Mouse (Mus musculus): ENCODE data around the gene Atp1b1. TPM values are rescaled to one million over a fixed set of nuclear protein-coding genes. Genes with fewer than 3 reads are reported as not detected.

Gene Atp1b1
- polyA plus RNA-seq, 1 experiment: 35.2 TPM

GRCm38 (mm10) chr1:164440708-164441407 lies 17.3 kb downstream of the Atp1b1 start:
- DNase-seq (ENCODE audit: low read depth): no peak

- no peak for DNase-seq (ENCODE audit: low read depth)
These were observed 17.9 kb downstream of the Atp1b1 start for GRCm38 (mm10) chr1:164440230-164440629.

- no peak for DNase-seq (ENCODE audit: low read depth)
These were observed 21.4 kb downstream of the Atp1b1 start for GRCm38 (mm10) chr1:164436749-164437148.

GRCm38 (mm10) chr1:164434049-164434448 lies 24.1 kb downstream of the Atp1b1 start:
- no peak for DNase-seq (ENCODE audit: low read depth)

GRCm38 (mm10) chr1:164432649-164433048 lies 25.5 kb downstream of the Atp1b1 start:
- no peak for DNase-seq (ENCODE audit: low read depth)

DNA sequence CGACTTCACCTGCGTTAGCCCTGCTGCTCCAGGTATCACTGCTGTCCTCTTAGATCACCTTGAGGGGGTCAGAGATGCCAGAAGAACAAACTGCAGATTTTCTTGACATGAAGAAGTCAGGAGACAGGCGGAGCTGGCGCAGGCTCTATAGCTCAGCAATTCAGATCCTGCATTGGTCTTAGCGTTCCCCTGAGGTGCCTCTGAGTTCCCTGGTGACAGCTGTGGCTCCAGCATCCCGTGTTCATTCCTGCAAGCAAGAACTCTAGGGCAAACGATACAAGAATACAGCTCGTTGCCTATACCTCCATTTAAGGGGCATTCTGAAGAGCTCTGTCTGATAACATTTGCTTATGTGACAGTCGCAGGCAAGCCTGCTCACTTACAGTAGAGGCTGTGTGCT lies 29.5 kb downstream of the Atp1b1 start:
- no peak for DNase-seq (ENCODE audit: low read depth)

DNA sequence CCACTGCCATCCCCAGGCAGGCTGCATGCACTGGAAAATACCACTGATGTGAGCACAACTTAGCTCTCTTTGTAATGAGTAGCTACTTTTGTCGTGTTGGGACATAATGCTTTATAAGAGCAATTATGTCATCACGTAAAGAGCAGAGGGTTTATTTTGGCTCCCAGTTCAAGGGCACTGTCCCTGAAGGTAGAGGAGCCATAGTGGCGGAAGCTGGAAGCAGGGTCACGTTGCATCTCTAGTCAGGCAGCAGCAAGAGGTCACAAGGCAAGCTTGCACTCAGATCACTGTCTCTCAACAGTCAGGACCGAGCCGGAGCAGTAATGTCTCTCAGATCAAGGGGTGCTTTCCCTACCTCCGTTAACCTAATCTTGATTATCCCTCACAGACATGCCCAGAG lies 30.4 kb downstream of the Atp1b1 start:
- no peak for DNase-seq (ENCODE audit: low read depth)

GRCm38 (mm10) chr1:164426227-164426626 lies 31.9 kb downstream of the Atp1b1 start:
- DNase-seq (ENCODE audit: low read depth): no peak

DNA sequence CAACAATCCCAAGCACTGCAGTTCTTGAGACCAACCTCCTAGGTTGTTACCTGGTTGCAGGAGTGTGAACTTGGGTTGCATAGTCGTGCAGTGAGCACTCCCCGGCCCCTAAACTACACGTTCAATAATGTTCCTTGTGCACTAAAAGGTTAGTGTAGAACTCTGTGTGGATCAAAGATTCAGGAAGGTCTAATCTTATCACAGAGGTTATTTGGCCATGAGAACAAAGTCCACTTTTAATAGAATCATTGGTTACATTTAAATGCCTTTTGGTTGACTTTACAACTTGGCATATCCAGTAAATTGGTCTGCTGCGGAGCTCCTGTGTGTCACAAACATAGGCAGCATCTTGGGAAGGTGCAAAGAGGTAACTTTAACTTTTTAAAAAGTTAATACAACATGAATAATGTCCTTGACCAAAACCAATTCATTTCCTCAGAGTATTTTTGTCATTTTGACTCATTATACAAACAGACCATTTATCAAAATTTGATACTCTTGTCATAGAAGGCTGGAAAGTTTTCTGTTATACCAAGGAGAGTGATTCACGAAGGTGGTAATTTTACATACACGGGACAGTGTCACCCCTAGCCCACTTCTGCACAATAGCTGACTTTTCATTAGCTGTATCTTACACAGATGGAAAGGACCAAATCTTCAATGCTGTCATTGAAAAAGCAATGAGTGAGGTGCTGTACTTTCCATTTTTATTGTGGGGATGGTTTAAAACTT lies 37.4 kb downstream of the Atp1b1 start:
- no peak for DNase-seq (ENCODE audit: low read depth)

DNA sequence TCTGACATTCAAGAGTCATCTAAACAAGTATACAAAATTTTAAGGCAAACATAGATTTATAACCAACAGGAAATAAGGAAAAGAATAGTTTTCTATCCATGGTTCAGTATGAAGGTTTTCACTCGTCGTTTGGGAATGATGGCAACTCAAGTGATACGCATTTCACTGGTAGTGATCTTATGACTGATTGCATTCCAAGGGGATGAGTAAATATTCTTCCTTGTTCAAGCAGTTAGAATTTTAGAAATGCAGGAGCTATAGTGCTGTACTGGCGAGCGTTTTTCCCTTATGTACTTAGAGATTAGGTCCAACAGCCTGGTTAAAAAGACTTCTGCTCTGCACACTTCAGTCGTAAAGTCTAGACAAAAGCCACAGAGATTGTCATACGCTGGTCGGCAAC lies 38.8 kb downstream of the Atp1b1 start:
- no peak for DNase-seq (ENCODE audit: low read depth)

- DNase-seq (ENCODE audit: low read depth): no peak
These were observed 39.8 kb downstream of the Atp1b1 start for GRCm38 (mm10) chr1:164418320-164418719.

DNA sequence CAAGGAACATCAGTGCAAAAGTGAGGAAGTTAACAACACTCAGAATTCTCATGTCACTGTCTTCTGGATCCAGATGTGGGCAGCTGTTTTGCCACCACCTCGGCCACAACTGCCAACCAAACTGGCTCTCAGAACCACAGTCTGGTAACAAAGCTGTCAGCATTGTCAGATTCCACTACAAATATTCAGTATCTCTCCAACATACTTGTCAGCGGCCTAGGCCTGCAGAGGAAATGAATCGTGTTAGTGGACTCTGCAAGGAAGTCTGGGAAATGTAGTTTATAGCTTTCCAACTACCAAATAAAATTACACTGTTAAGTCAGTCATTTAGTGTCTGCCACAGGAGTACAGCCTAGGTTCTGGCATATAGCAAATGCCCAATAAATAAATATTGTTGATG lies 40.6 kb downstream of the Atp1b1 start:
- no peak for DNase-seq (ENCODE audit: low read depth)

- no peak for DNase-seq (ENCODE audit: low read depth)
These were observed 41.3 kb downstream of the Atp1b1 start for GRCm38 (mm10) chr1:164416692-164417394.

DNA sequence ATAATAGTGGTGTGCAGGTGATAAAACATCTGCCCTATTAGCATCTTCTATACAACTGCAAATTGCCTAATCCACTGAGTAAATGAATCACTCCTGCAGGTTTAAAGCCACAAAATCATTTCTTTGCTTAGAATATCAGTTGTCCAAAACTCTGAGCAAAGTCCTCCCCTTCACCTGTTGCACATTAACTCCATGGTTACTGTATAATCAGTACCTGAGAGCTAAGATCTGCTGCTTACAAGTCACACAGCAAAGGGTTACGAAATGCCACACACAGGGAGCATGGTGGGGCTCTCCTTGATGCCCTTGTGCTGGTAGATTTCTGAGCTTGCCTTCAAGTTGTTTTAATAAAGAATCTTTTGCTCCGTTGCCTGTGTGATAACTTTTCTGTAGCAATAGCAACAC lies 42.8 kb downstream of the Atp1b1 start:
- no peak for DNase-seq (ENCODE audit: low read depth)

GRCm38 (mm10) chr1:164413608-164414007 lies 44.5 kb downstream of the Atp1b1 start:
- DNase-seq (ENCODE audit: low read depth): no peak

DNA sequence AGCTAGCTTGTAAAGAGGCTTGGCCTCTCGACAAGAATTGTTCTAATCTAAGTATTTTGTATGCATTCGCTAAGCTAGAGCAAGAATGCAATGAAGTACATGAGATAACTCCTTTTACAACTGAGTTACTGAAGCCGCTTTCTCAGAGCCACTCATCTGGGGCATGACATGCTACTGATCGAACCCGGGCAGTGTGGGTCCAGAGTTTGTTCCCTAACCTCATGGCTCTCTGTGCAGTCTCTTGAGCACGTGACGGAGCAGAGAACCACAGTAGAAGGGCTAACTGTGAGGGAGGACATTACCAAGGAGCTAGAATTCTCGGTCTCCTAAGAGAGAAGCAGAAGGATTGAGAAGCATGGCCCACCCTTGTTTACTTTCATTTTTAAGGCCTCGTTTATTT lies 45.2 kb downstream of the Atp1b1 start:
- DNase-seq (ENCODE audit: low read depth): no peak

- DNase-seq (ENCODE audit: low read depth): no peak
These were observed 46.8 kb downstream of the Atp1b1 start for GRCm38 (mm10) chr1:164411306-164411705.

GRCm38 (mm10) chr1:164408655-164409054 lies 49.5 kb downstream of the Atp1b1 start:
- DNase-seq (ENCODE audit: low read depth): no peak

GRCm38 (mm10) chr1:164406506-164406905 lies 51.6 kb downstream of the Atp1b1 start:
- no peak for DNase-seq (ENCODE audit: low read depth)

- DNase-seq (ENCODE audit: low read depth): no peak
These were observed 52.8 kb downstream of the Atp1b1 start for GRCm38 (mm10) chr1:164405385-164405802.

DNA sequence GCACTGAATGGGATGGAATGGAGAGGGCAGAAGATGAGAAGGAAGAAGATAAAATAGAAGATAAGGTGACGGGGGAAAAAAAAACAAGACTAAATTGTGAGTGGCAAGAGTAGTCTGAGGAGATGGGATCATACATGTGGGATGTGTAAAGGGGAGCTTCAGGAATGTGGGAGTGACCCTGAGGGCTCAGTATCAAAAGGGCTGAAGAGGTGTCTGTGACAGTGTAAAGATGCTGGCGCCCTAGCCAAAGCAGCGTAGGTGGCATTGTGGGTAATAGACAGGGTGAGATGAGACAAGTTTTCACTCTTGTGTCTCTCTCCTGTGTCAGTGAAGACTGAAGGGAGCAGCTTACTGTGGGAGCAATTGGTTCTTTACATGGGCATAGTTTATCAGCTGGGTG lies 58.6 kb downstream of the Atp1b1 start:
- DNase-seq (ENCODE audit: low read depth): no peak

DNA sequence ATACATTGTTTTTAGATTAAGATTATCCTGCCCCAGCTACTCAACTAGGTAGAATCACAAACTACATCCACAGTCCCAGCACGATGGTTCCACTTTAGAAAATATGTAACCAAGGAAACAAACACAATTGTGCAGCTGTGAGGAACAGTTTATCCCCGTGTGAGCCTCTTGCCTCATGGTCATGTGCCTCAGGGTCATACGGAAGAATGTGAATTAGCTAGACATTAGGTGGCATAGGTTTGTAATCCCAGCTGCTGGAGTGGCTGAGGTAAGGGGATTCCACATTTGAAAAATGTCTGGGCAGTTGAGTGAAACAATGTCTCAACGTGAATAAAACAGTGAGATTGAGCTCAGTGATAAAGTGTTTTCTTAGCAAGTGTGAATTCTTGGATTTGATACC lies 60.5 kb downstream of the Atp1b1 start:
- no peak for DNase-seq (ENCODE audit: low read depth)
